Mouse (Mus musculus) effector memory CD4-positive, alpha-beta T cell, adult 5 months (primary cell): ENCODE data around the gene 4930535I16Rik. TPM values are rescaled to one million over a fixed set of nuclear protein-coding genes. Genes with fewer than 3 reads are reported as not detected.

Source experiments
- polyA plus RNA-seq: library from polyadenylated mRNA; unstranded; fragments of 100-300 nt; shearing (Covaris generic); gene quantifications from one replicate; pipeline ENCODE4 v1.2.1, GENCODE M21; 2017

Gene 4930535I16Rik
- not detected for polyA plus RNA-seq

GRCm38 (mm10) chr4:123917548-123918140, at the start of gene 4930535I16Rik:
Gene 4930535I16Rik (minus strand): TSS chr4:123918022.

GRCm38 (mm10) chr4:123916748-123917547, 874 bp downstream of the 4930535I16Rik start, which contains the start of gene Rragc:
Gene Rragc (plus strand): TSS chr4:123917446.

GRCm38 (mm10) chr4:123904333-123905125, 13.3 kb downstream of the 4930535I16Rik start, which contains the start of gene Mycbp:
Gene Mycbp (plus strand): TSS chr4:123904832.

Other genes with a start within 250 kb of the 4930535I16Rik start
- gene Macf1, start 233.7 kb downstream of the 4930535I16Rik start, polyA plus RNA-seq = 143 TPM
- gene Ndufs5, start 199.8 kb downstream of the 4930535I16Rik start, polyA plus RNA-seq = 54.2 TPM
- 107 TPM for gene Akirin1, start 167.7 kb downstream of the 4930535I16Rik start, polyA plus RNA-seq
- 0.60 TPM for gene Rhbdl2, start 130.1 kb downstream of the 4930535I16Rik start, polyA plus RNA-seq
- 0.34 TPM for gene 4933427I04Rik, start 58.3 kb downstream of the 4930535I16Rik start, polyA plus RNA-seq
- 9.3 TPM for gene Mycbp, start 13.2 kb downstream of the 4930535I16Rik start, polyA plus RNA-seq
- gene Rragc, start 576 bp downstream of the 4930535I16Rik start, polyA plus RNA-seq = 52.2 TPM